Mouse (Mus musculus) hindbrain, embryonic 16.5 days (tissue): ENCODE results near the gene Arhgap8. TPM values are rescaled to one million over a fixed set of nuclear protein-coding genes. Genes with fewer than 3 reads are reported as not detected.
A peak's percentile ranks its signal among the peaks of the same experiment; 100 is the strongest.

Experiments
- ATAC-seq: fragments of 200-750 bp; cut with Nextera tagmentation; 2 replicates; pipeline ENCODE4 v1.8.0; 2017; ENCODE audit warnings: moderate TSS enrichment, moderate library complexity
- H3K27ac ChIP-seq: fragments of 300-500 bp; sonication (generic); 2 replicates; pipeline ENCODE4 v1.5.1; 2014; ENCODE audit warnings: low read depth, mild to moderate bottlenecking, control low read depth, low read length, moderate library complexity
- H3K27me3 ChIP-seq: fragments of 300-500 bp; sonication (generic); replicated peaks from 2 replicates; pipeline ENCODE4 v1.6.1; 2014; ENCODE audit warnings: low read length; ENCODE audit not compliant: control insufficient read depth, insufficient read depth
- H3K36me3 ChIP-seq: fragments of 300-500 bp; sonication (generic); 2 replicates; pipeline ENCODE4 v1.6.1; 2014; ENCODE audit warnings: mild to moderate bottlenecking, low read length, moderate library complexity, mixed read lengths; ENCODE audit not compliant: control insufficient read depth, insufficient read depth
- H3K4me1 ChIP-seq: fragments of 300-500 bp; sonication (generic); 2 replicates; pipeline ENCODE4 v1.6.1; 2014; ENCODE audit warnings: low read depth, low read length; ENCODE audit not compliant: control insufficient read depth, insufficient read depth
- H3K4me2 ChIP-seq: fragments of 300-500 bp; sonication (generic); 2 replicates; pipeline ENCODE4 v1.6.1; 2014; ENCODE audit warnings: mild to moderate bottlenecking, low read length, control low read depth, moderate library complexity
- H3K4me3 ChIP-seq: fragments of 300-500 bp; sonication (generic); 2 replicates; pipeline ENCODE4 v1.5.1; 2014; ENCODE audit warnings: mild to moderate bottlenecking, low read length, control low read depth, moderate library complexity
- H3K9ac ChIP-seq: fragments of 300-500 bp; sonication (generic); 2 replicates; pipeline ENCODE4 v1.6.1; 2014; ENCODE audit warnings: low read depth, mild to moderate bottlenecking, control low read depth, low read length, moderate library complexity
- H3K9me3 ChIP-seq: fragments of 300-500 bp; sonication (generic); 2 replicates; pipeline ENCODE4 v1.6.1; 2014; ENCODE audit warnings: mild to moderate bottlenecking, low read length, moderate library complexity; ENCODE audit not compliant: control insufficient read depth
- WGBS: fragments of 180-500 bp; shearing (Covaris S2); extraction: QIAGEN DNeasy Blood & Tissue Kit; methylation state at CpG from one replicate; pipeline ENCODE4 v1.1.7; 2014; 5-methylcytosine and 5-hydroxymethylcytosine counted together
- polyA plus RNA-seq: library from polyadenylated mRNA; unstranded; fragments of >200 nt; fragmentation: Nextera tagmentation; extraction: Ambion mirVana; gene quantifications from 2 replicates; pipeline ENCODE4 v1.2.1, GENCODE M21; 2015

The Arhgap8 gene
- polyA plus RNA-seq: 0.61 and 0.96 TPM in 2 replicates

DNA sequence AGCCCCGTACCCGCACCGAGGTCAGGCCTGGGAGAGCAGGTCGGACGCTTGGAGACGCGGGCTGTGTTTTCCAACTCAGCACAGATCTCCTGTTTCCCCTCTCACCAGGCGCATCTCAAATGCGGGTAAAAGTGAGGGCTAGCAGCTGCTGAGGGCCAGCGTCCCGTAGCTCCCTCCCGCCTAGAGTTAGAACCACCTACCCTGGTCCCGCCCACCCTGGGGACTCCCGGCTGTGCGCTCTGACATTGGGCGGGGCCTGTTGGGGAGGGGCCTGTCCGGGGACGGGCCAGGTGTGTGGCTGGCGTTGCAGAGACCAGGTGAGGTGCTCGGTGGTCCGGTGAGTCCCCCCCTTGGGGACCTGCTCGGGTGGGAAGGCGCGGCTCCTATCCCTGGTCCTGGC is at the start of gene Arhgap8:
Arhgap8 (plus strand) TSS at position 262 of the 400 bp plus-strand sequence.
- Histone ChIP-seq H3K9me3 (no peaks in the 10 kb centered on the region), H3K27ac (no peak within 1 kb of the TSS), H3K36me3 (no peaks in the 10 kb centered on the region), H3K27me3 (peaks cover 13% of the 10 kb centered on the region), H3K9ac (no peak within 1 kb of the TSS), H3K4me3 (peak within 1 kb of the TSS; percentile 20), H3K4me1 (peaks cover 13% of the 10 kb centered on the region), H3K4me2 (peak within 1 kb of the TSS; percentile 40)
- no peak for ATAC-seq
- 7% methylated on average over 24 of the region's 24 CpGs for WGBS

GRCm38 (mm10) chr15:84670657-84671055 is 49.2 kb upstream of the Arhgap8 start:
- WGBS: 84% methylated on average over 4 of the region's 4 CpGs
- Histone ChIP-seq H3K36me3 (no peaks in the 10 kb centered on the region), H3K27ac (no peak overlapping the region), H3K9ac (no peak overlapping the region), H3K27me3 (no peaks in the 10 kb centered on the region), H3K4me3 (no peak overlapping the region), H3K4me2 (no peak overlapping the region), H3K4me1 (peaks cover 23% of the 10 kb centered on the region), H3K9me3 (no peaks in the 10 kb centered on the region)
- no peak for ATAC-seq

- Histone ChIP-seq H3K36me3 (no peaks in the 10 kb centered on the region), H3K4me3 (no peak overlapping the region), H3K27me3 (no peaks in the 10 kb centered on the region), H3K9me3 (no peaks in the 10 kb centered on the region), H3K4me1 (peaks cover 14% of the 10 kb centered on the region; the same call in 1 of the 2 replicates), H3K27ac (no peak overlapping the region), H3K9ac (no peak overlapping the region), H3K4me2 (no peak overlapping the region)
- WGBS: 47% methylated on average over 9 of the region's 9 CpGs
- ATAC-seq: no peak
Observed at GRCm38 (mm10) chr15:84671401-84672307, 48.2 kb upstream of the Arhgap8 start.

DNA sequence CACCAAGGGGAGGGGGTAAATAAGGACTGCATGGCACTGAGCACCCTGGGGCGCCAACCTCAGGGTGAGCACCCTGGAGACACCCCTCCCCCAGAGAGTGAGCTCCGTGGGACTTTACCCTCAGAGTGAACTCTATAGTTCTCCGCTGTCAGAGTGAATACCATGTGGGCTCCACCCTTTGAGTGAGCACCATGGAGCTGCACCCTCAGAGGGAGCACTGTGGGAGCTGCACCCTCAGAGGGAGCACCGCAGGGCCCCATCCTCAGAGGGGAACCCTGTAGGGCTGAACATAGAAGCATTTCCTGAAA is 47.6 kb upstream of the Arhgap8 start:
- Histone ChIP-seq H3K4me1 (peaks cover 14% of the 10 kb centered on the region; the same call in 1 of the 2 replicates), H3K27ac (no peak overlapping the region), H3K36me3 (no peaks in the 10 kb centered on the region), H3K27me3 (no peaks in the 10 kb centered on the region), H3K4me2 (no peak overlapping the region), H3K4me3 (no peak overlapping the region), H3K9ac (no peak overlapping the region), H3K9me3 (no peaks in the 10 kb centered on the region)
- no peak for ATAC-seq
- 78% methylated on average over 4 of the region's 4 CpGs for WGBS

DNA sequence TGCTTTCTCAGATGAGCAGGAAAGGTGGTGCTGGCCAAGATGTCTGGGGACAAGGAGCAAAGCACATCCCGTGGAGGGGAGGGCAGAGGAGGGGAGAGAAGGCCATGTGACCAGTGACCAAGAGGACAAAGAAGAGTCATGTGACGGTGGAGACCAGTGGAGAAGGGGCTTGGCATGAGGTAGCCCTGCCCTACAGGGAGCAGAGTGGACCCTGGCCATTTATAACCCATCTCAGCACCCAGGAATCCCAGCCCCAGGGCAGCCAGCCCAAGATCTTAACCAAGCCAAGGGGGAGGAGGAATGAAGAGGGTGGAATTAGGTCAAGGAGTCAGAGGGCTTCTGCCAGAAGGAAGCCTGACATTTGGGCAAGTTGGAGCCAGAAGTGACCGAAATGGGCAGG is 47.2 kb upstream of the Arhgap8 start:
- Histone ChIP-seq H3K27ac (no peak overlapping the region), H3K9ac (no peak overlapping the region), H3K9me3 (no peaks in the 10 kb centered on the region), H3K27me3 (no peaks in the 10 kb centered on the region), H3K4me1 (peaks cover 14% of the 10 kb centered on the region; the same call in 1 of the 2 replicates), H3K4me3 (no peak overlapping the region), H3K36me3 (no peaks in the 10 kb centered on the region), H3K4me2 (no peak overlapping the region)
- 77% methylated on average over 3 of the region's 3 CpGs for WGBS
- no peak for ATAC-seq

DNA sequence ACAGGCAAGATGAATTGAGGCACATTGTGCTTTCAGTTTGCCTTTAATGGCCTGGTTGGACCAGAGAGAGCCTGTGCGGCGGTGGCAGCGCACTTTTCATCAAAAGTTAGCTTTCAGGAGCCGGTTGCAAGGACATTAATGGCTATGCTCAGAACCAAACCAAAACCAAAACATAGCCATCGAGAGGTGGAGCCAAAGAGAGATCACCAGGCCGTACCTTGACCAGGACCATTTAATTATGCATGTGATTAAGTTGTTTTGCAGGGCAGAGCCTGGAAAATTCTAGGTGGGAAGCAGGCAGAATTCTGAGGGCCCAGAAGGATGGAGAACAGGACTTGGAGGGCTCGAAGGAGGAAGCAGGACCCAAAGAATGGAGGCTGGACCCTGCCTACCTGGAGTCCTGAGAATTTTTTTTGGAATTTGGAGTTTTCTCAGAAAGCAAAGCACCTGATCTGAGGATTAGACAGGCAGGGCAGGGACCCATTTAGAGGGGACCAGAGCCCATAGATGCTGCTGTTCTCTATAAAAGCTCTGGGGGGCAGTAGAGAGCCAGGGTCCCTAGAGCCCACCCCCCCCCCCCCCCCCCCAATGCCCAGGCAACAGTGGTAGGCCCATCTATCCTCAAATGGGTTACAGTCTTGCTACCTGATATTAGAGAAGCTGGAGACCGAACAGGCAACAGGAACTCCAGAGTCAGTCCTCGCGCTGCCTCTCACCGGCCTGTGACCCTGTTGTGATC is 45.4 kb upstream of the Arhgap8 start:
- no peaks in the 10 kb centered on the region for H3K36me3 ChIP-seq
- H3K27ac ChIP-seq: no peak overlapping the region
- no peak for ATAC-seq
- H3K9ac ChIP-seq: no peak overlapping the region
- H3K9me3 ChIP-seq: no peaks in the 10 kb centered on the region
- H3K4me2 ChIP-seq: no peak overlapping the region
- H3K27me3 ChIP-seq: no peaks in the 10 kb centered on the region
- no peak overlapping the region for H3K4me3 ChIP-seq
- peaks cover 10% of the 10 kb centered on the region; the same call in 1 of the 2 replicates for H3K4me1 ChIP-seq
- WGBS: 74% methylated on average over 11 of the region's 11 CpGs

DNA sequence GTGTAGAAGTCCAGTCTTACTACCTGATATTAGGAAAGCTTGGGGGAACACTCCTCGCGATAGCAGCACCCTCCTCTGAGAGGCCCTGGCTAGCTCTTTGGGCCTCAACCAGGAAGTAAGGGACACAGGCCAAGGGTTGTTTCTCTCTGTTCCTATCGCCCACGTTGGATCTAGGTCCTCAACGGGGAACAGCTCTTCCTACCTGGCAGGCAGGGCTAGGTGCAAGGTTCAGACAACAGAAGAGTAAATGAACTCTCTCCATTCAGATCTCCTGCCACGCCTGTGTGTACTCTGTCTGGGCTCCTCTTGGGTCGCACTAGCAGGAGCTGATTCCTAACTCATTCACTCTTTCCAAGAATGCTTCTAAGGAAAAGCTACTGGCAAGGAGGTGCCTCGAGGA is 44.5 kb upstream of the Arhgap8 start:
- ATAC-seq: no peak
- no peak overlapping the region for H3K27ac ChIP-seq
- H3K9ac ChIP-seq: no peak overlapping the region
- no peak overlapping the region for H3K4me2 ChIP-seq
- peaks cover 6% of the 10 kb centered on the region for H3K27me3 ChIP-seq
- peaks cover 8% of the 10 kb centered on the region; the same call in 1 of the 2 replicates for H3K4me1 ChIP-seq
- H3K4me3 ChIP-seq: no peak overlapping the region
- WGBS: 78% methylated on average over 8 of the region's 8 CpGs
- no peaks in the 10 kb centered on the region for H3K36me3 ChIP-seq
- H3K9me3 ChIP-seq: no peaks in the 10 kb centered on the region

DNA sequence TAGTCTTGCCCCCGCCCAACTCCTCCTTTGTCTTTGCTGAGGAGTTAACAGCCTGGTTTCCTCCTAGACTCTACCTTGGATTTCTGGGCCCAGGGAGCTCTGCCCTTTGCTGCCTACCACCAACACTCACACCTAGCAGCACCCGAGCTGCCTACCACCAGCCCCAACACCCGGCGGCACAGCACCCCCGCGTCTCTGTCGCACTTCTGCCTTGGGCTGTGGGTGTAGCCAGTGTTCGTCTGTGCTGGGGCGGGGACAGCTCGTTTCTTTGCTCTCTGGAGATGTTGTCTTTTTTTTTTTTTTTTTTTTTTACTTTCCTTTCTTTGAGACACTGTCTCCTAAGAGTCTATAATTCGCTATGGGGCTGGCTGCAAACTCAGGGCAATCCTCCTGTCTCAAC is 41.9 kb upstream of the Arhgap8 start:
- Histone ChIP-seq H3K4me3 (no peak overlapping the region), H3K4me2 (no peak overlapping the region), H3K36me3 (no peaks in the 10 kb centered on the region), H3K27ac (no peak overlapping the region), H3K9me3 (no peaks in the 10 kb centered on the region), H3K9ac (no peak overlapping the region), H3K27me3 (peaks cover 8% of the 10 kb centered on the region), H3K4me1 (peaks cover 16% of the 10 kb centered on the region)
- 73% methylated on average over 11 of the region's 11 CpGs for WGBS
- ATAC-seq: no peak

DNA sequence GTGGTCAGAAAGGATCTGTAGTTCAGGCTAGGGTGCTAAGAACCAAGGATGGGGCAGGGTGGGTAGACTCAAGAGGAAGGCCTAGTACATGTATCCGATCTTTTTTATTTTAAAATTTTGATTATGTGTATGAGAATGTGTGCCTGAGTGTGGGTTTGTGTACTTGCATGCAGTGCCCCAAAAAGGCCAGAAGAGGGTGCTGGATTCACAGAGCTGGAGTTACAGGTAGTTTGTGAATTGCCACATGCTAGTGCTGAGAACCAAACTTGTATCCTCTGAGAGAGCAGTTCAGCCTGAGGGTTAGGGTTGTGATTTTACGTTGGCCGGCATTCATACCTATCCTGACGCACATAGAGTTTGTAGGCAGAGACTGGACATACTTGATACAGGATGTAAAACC is 40.8 kb upstream of the Arhgap8 start:
- Histone ChIP-seq H3K27ac (no peak overlapping the region), H3K27me3 (peaks cover 8% of the 10 kb centered on the region), H3K4me2 (no peak overlapping the region), H3K9me3 (no peaks in the 10 kb centered on the region), H3K4me3 (no peak overlapping the region), H3K9ac (no peak overlapping the region), H3K4me1 (peaks cover 16% of the 10 kb centered on the region), H3K36me3 (no peaks in the 10 kb centered on the region)
- no peak for ATAC-seq
- 93% methylated on average over 4 of the region's 4 CpGs for WGBS
